Comparison of ENCODE assay signal across 29 mouse cellular contexts in genomic region chr1:175867050-175867449, GRCm38 (mm10). TPM values are rescaled to one million over a fixed set of nuclear protein-coding genes. Genes with fewer than 3 reads are reported as not detected.
DNase-seq lines count a peak whose midpoint lies in the region; ATAC-seq and TF ChIP-seq lines count a peak whose summit lies in the region.
"Had no signal": no experiment of that assay in that cellular context is flagged by ENCODE, and none has a peak within 500 bp of the region (broad histone marks: within the 10 kb centered on the region; RNA-seq: fewer than 3 reads in every experiment).

No protein-coding gene starts in this region.

- no peak overlapping the region for H3K27ac ChIP-seq in forebrain, embryonic 13.5 days
- H3K27ac ChIP-seq in forebrain, embryonic 15.5 days (replicated peaks) = no peak overlapping the region
- H3K27ac ChIP-seq in midbrain, embryonic 12.5 days (replicated peaks) = no peak overlapping the region
- H3K27ac ChIP-seq in midbrain, postnatal 0 days (ENCODE audit: low read depth, low read length) = no peak overlapping the region
- H3K27ac ChIP-seq in midbrain, embryonic 15.5 days = no peak overlapping the region
- H3K27ac ChIP-seq: hindbrain, embryonic 15.5 days; intestine, embryonic 15.5 days; liver, embryonic 14.5 days; macrophage had no signal

- no peak for TF ChIP-seq CTCF in midbrain, postnatal 0 days (IDR thresholded peaks at IDR 0.05)

- no peaks in the 10 kb centered on the region for H3K9me3 ChIP-seq in forebrain, embryonic 13.5 days (replicated peaks)
- no peaks in the 10 kb centered on the region for H3K9me3 ChIP-seq in forebrain, embryonic 15.5 days
- H3K9me3 ChIP-seq in midbrain, embryonic 12.5 days = no peaks in the 10 kb centered on the region
- no peaks in the 10 kb centered on the region for H3K9me3 ChIP-seq in midbrain, postnatal 0 days (ENCODE audit: low read length)
- H3K9me3 ChIP-seq in midbrain, embryonic 15.5 days = no peaks in the 10 kb centered on the region
- H3K9me3 ChIP-seq: hindbrain, embryonic 15.5 days; intestine, embryonic 15.5 days had no signal

- no peak overlapping the region for H3K9ac ChIP-seq in forebrain, embryonic 13.5 days
- no peak overlapping the region for H3K9ac ChIP-seq in forebrain, embryonic 15.5 days (replicated peaks)
- H3K9ac ChIP-seq in midbrain, embryonic 12.5 days (replicated peaks) = no peak overlapping the region
- H3K9ac ChIP-seq in midbrain, postnatal 0 days (replicated peaks; ENCODE audit: low read length, poor library complexity, severe bottlenecking) = no peak overlapping the region
- H3K9ac ChIP-seq in midbrain, embryonic 15.5 days = no peak overlapping the region
- H3K9ac ChIP-seq: hindbrain, embryonic 15.5 days; intestine, embryonic 15.5 days; liver, embryonic 14.5 days had no signal

- H3K4me3 ChIP-seq in forebrain, embryonic 13.5 days = no peak overlapping the region
- no peak overlapping the region for H3K4me3 ChIP-seq in forebrain, embryonic 15.5 days
- no peak overlapping the region for H3K4me3 ChIP-seq in midbrain, embryonic 12.5 days
- no peak overlapping the region for H3K4me3 ChIP-seq in midbrain, postnatal 0 days (ENCODE audit: low read depth, low read length)
- no peak overlapping the region for H3K4me3 ChIP-seq in midbrain, embryonic 15.5 days
- H3K4me3 ChIP-seq: hindbrain, embryonic 15.5 days; intestine, embryonic 15.5 days; myocyte had no signal

- no peak overlapping the region for H3K4me2 ChIP-seq in forebrain, embryonic 13.5 days
- H3K4me2 ChIP-seq in forebrain, embryonic 15.5 days (replicated peaks) = no peak overlapping the region
- H3K4me2 ChIP-seq in midbrain, embryonic 12.5 days (replicated peaks) = no peak overlapping the region
- H3K4me2 ChIP-seq in midbrain, postnatal 0 days (ENCODE audit: low read depth, low read length, poor library complexity, severe bottlenecking) = no peak overlapping the region
- H3K4me2 ChIP-seq in midbrain, embryonic 15.5 days = no peak overlapping the region
- H3K4me2 ChIP-seq: hindbrain, embryonic 15.5 days; intestine, embryonic 15.5 days had no signal

- WGBS in forebrain, embryonic 13.5 days = 19% methylated on average over 1 of the region's 1 CpGs
- WGBS in forebrain, embryonic 15.5 days = 18% methylated on average over 1 of the region's 1 CpGs
- WGBS in midbrain, embryonic 12.5 days = 27% methylated on average over 1 of the region's 1 CpGs
- 32% methylated on average over 1 of the region's 1 CpGs for WGBS in midbrain, postnatal 0 days
- 5% methylated on average over 1 of the region's 1 CpGs for WGBS in midbrain, embryonic 15.5 days

- no peak for DNase-seq in midbrain, postnatal 0 days (ENCODE audit: low spot score)
- peak; percentile 69 for DNase-seq in ZHBTc4 (ENCODE audit: low read depth, low spot score)
- DNase-seq in gastrocnemius, adult 8-10 months (ENCODE audit: low spot score in 2 of 2) = no peak
- DNase-seq: adrenal gland, postnatal 25 days; gastrocnemius, postnatal 14 days; lung, adult 2 months; thymus, adult 2 months; thymus, postnatal 36 days had no signal

- no peaks in the 10 kb centered on the region for H3K36me3 ChIP-seq in forebrain, embryonic 13.5 days (ENCODE audit: poor library complexity, severe bottlenecking)
- H3K36me3 ChIP-seq in forebrain, embryonic 15.5 days = no peaks in the 10 kb centered on the region
- no peaks in the 10 kb centered on the region for H3K36me3 ChIP-seq in midbrain, embryonic 12.5 days
- no peaks in the 10 kb centered on the region for H3K36me3 ChIP-seq in midbrain, postnatal 0 days (ENCODE audit: insufficient read depth, low read length)
- no peaks in the 10 kb centered on the region for H3K36me3 ChIP-seq in midbrain, embryonic 15.5 days (replicated peaks)
- H3K36me3 ChIP-seq: hindbrain, embryonic 15.5 days; intestine, embryonic 15.5 days had no signal

- H3K27me3 ChIP-seq in forebrain, embryonic 13.5 days = no peaks in the 10 kb centered on the region
- no peaks in the 10 kb centered on the region for H3K27me3 ChIP-seq in forebrain, embryonic 15.5 days
- H3K27me3 ChIP-seq in midbrain, embryonic 12.5 days = no peaks in the 10 kb centered on the region
- H3K27me3 ChIP-seq in midbrain, postnatal 0 days (ENCODE audit: insufficient read depth, low read length) = no peaks in the 10 kb centered on the region
- no peaks in the 10 kb centered on the region for H3K27me3 ChIP-seq in midbrain, embryonic 15.5 days (replicated peaks)
- H3K27me3 ChIP-seq: hindbrain, embryonic 15.5 days; intestine, embryonic 15.5 days had no signal

- peak; percentile 45; the same call in 1 of the 2 replicates for ATAC-seq in forebrain, embryonic 13.5 days
- ATAC-seq in forebrain, embryonic 15.5 days (replicated peaks) = no peak
- ATAC-seq in midbrain, embryonic 12.5 days (ENCODE audit: low FRiP score, low read depth) = peak; percentile 67
- ATAC-seq in midbrain, postnatal 0 days (ENCODE audit: low FRiP score) = no peak
- ATAC-seq in midbrain, embryonic 15.5 days (replicated peaks) = peak; percentile 37; the same call in 1 of the 2 replicates
- no peak for ATAC-seq in activated CD4-positive, CD25-positive, alpha-beta regulatory T cell, adult 4 months
- ATAC-seq: CD4-positive, CD25-positive, alpha-beta regulatory T cell, adult 4 months; intestine, embryonic 15.5 days had no signal

- no peaks in the 10 kb centered on the region for H3K4me1 ChIP-seq in forebrain, embryonic 13.5 days
- H3K4me1 ChIP-seq in forebrain, embryonic 15.5 days = no peaks in the 10 kb centered on the region
- no peaks in the 10 kb centered on the region for H3K4me1 ChIP-seq in midbrain, embryonic 12.5 days
- no peaks in the 10 kb centered on the region for H3K4me1 ChIP-seq in midbrain, postnatal 0 days (ENCODE audit: insufficient read depth, low read length)
- H3K4me1 ChIP-seq in midbrain, embryonic 15.5 days = 0 out of 2 replicates have a peak, but pooled peaks cover 3% of the 10 kb centered on the region
- H3K4me1 ChIP-seq: intestine, embryonic 15.5 days had no signal

RNA-seq across cellular contexts. Expression of gene Exo1, which starts 13.3 kb away (rescaled TPM):
- 63.4 and 72.0 TPM in 2 replicates for polyA plus RNA-seq in forebrain, embryonic 13.5 days (2015; fragmentation: Nextera tagmentation; extraction: Ambion mirVana)
- polyA plus RNA-seq in forebrain, embryonic 15.5 days (2015; fragmentation: Nextera tagmentation; extraction: Ambion mirVana) = 22.7 and 29.9 TPM in 2 replicates
- polyA plus RNA-seq in midbrain, embryonic 12.5 days (2016; fragmentation: Nextera tagmentation; extraction: Ambion mirVana) = 76.0 and 80.7 TPM in 2 replicates
- 1.1 and 2.1 TPM in 2 replicates for total RNA-seq in midbrain, postnatal 0 days (2014; rRNA removed)
- polyA plus RNA-seq in midbrain, postnatal 0 days (2015; fragmentation: Nextera tagmentation; extraction: Ambion mirVana) = 1.4 and 1.6 TPM in 2 replicates
- 8.4 and 9.3 TPM in 2 replicates for polyA plus RNA-seq in midbrain, embryonic 15.5 days (2015; fragmentation: Nextera tagmentation; extraction: Ambion mirVana)
- polyA plus RNA-seq in activated CD4-positive, CD25-positive, alpha-beta regulatory T cell, adult 4 months (2017; shearing (Covaris generic)) = 10 to 100 TPM in 1 of 2 experiments, 1 to 10 TPM in 1; 8.2 to 15.8 TPM
- total RNA-seq in gastrocnemius, adult 8-10 months (2022) = not detected

RNA-seq across cellular contexts. Expression of gene Gm38100, which starts 53.1 kb away (rescaled TPM):
- 0.16 and 0.18 TPM in 2 replicates for polyA plus RNA-seq in forebrain, embryonic 13.5 days (2015; fragmentation: Nextera tagmentation; extraction: Ambion mirVana)
- not detected in 2 replicates for polyA plus RNA-seq in forebrain, embryonic 15.5 days (2015; fragmentation: Nextera tagmentation; extraction: Ambion mirVana)
- 0.19 TPM in 1 of 2 replicates, not detected in the other for polyA plus RNA-seq in midbrain, embryonic 12.5 days (2016; fragmentation: Nextera tagmentation; extraction: Ambion mirVana)
- total RNA-seq in midbrain, postnatal 0 days (2014; rRNA removed) = not detected in 2 replicates
- polyA plus RNA-seq in midbrain, postnatal 0 days (2015; fragmentation: Nextera tagmentation; extraction: Ambion mirVana) = 0.09 TPM in 1 of 2 replicates, not detected in the other
- polyA plus RNA-seq in midbrain, embryonic 15.5 days (2015; fragmentation: Nextera tagmentation; extraction: Ambion mirVana) = not detected in 2 replicates
- not detected for polyA plus RNA-seq in activated CD4-positive, CD25-positive, alpha-beta regulatory T cell, adult 4 months (2017; shearing (Covaris generic))
- not detected for total RNA-seq in gastrocnemius, adult 8-10 months (2022)
- total RNA-seq: adrenal gland, adult 18-20 months; adrenal gland, postnatal 25 days; gastrocnemius, postnatal 14 days; granulocyte monocyte progenitor cell, adult 5-6 weeks; heart, postnatal 25 days; left cerebral cortex, adult 18-20 months; left cerebral cortex, postnatal 14 days; megakaryocyte-erythroid progenitor cell, adult 5-6 weeks had no signal
- polyA plus RNA-seq: CD4-positive, CD25-positive, alpha-beta regulatory T cell, adult 4 months; cortical plate, adult 2 months; hindbrain, embryonic 15.5 days; intestine, embryonic 15.5 days; large intestine, adult 2 months; limb, embryonic 11.5 days; liver, embryonic 14.5 days; lung, adult 2 months; macrophage; myocyte; neural tube, embryonic 14.5 days had no signal

Comparison
In these comparisons a context has a peak if more than half of its experiments do, and no peak if none do; other contexts are left out.
1. ATAC-seq: peak in forebrain, embryonic 13.5 days (single experiment), midbrain, embryonic 12.5 days (single experiment) and midbrain, embryonic 15.5 days (single experiment); none in forebrain, embryonic 15.5 days (single experiment), midbrain, postnatal 0 days (single experiment) and activated CD4-positive, CD25-positive, alpha-beta regulatory T cell, adult 4 months (single experiment).